Mouse (Mus musculus) E14TG2a.4 (cell line): Measurements from ENCODE around the gene Cebpg.

Experiments
- CTCF ChIP-seq: conservative IDR thresholded peaks from 2 replicates; pipeline ENCODE4 v1.5.1; 2014; ENCODE audit warnings: low read length
- NANOG ChIP-seq: IDR thresholded peaks from 2 replicates; pipeline ENCODE4 v1.6.1; 2014; ENCODE audit warnings: borderline replicate concordance, low read length, mixed read lengths
- POU5F1 ChIP-seq: IDR thresholded peaks from 2 replicates; pipeline ENCODE4 v1.6.1; 2014; ENCODE audit warnings: low read length, borderline replicate concordance

GRCm38 (mm10) chr7:35094975-35095678 is 38.8 kb upstream of the Cebpg start:
- TF ChIP-seq CTCF, result no peak
- no peak for TF ChIP-seq POU5F1
- TF ChIP-seq NANOG, result no peak
